ENCODE assay signal across 15 mouse cellular contexts in genomic region chr2:115884184-115884583, GRCm38 (mm10).
DNase-seq lines count a peak whose midpoint lies in the region; ATAC-seq and TF ChIP-seq lines count a peak whose summit lies in the region.
"Had no signal": no experiment of that assay in that cellular context is flagged by ENCODE, and none has a peak within 500 bp of the region (broad histone marks: within the 10 kb centered on the region; RNA-seq: fewer than 3 reads in every experiment).

No protein-coding gene starts in this region.

- no peaks in the 10 kb centered on the region for H3K27me3 ChIP-seq in midbrain, embryonic 13.5 days
- H3K27me3 ChIP-seq in midbrain, embryonic 10.5 days (ENCODE audit: low read depth, poor library complexity, severe bottlenecking), result no peaks in the 10 kb centered on the region
- no peaks in the 10 kb centered on the region for H3K27me3 ChIP-seq in forebrain, embryonic 14.5 days (replicated peaks; ENCODE audit: control insufficient read depth, insufficient read depth, low read length)
- H3K27me3 ChIP-seq in midbrain, embryonic 15.5 days (replicated peaks), result no peaks in the 10 kb centered on the region
- no peaks in the 10 kb centered on the region for H3K27me3 ChIP-seq in stomach, postnatal 0 days (ENCODE audit: control insufficient read depth, insufficient read depth, low read length)
- H3K27me3 ChIP-seq: heart, embryonic 15.5 days; stomach, embryonic 15.5 days had no signal

- no peaks in the 10 kb centered on the region for H3K36me3 ChIP-seq in midbrain, embryonic 13.5 days
- peaks cover 6% of the 10 kb centered on the region; the same call in 1 of the 2 replicates for H3K36me3 ChIP-seq in midbrain, embryonic 10.5 days
- peaks cover 13% of the 10 kb centered on the region for H3K36me3 ChIP-seq in forebrain, embryonic 14.5 days (ENCODE audit: control insufficient read depth, insufficient read depth, low read length)
- no peaks in the 10 kb centered on the region for H3K36me3 ChIP-seq in midbrain, embryonic 15.5 days (replicated peaks)
- no peaks in the 10 kb centered on the region for H3K36me3 ChIP-seq in stomach, postnatal 0 days (ENCODE audit: control insufficient read depth, insufficient read depth, low read length)
- H3K36me3 ChIP-seq: heart, embryonic 15.5 days; stomach, embryonic 15.5 days had no signal

- peak; percentile 80 for ATAC-seq in midbrain, embryonic 13.5 days
- ATAC-seq in forebrain, embryonic 14.5 days, result 0 out of 2 replicates have a peak, but pooled peaks have one; percentile 45
- ATAC-seq in midbrain, embryonic 15.5 days (replicated peaks), result peak; percentile 78
- no peak for ATAC-seq in stomach, postnatal 0 days (ENCODE audit: low FRiP score, low TSS enrichment)

- no peaks in the 10 kb centered on the region for H3K9me3 ChIP-seq in midbrain, embryonic 13.5 days
- no peaks in the 10 kb centered on the region for H3K9me3 ChIP-seq in midbrain, embryonic 10.5 days (replicated peaks)
- no peaks in the 10 kb centered on the region for H3K9me3 ChIP-seq in forebrain, embryonic 14.5 days (replicated peaks; ENCODE audit: control insufficient read depth, low read length)
- no peaks in the 10 kb centered on the region for H3K9me3 ChIP-seq in midbrain, embryonic 15.5 days
- no peaks in the 10 kb centered on the region for H3K9me3 ChIP-seq in stomach, postnatal 0 days (ENCODE audit: control insufficient read depth, low read length)
- H3K9me3 ChIP-seq: heart, embryonic 15.5 days; stomach, embryonic 15.5 days had no signal

- H3K4me2 ChIP-seq in midbrain, embryonic 13.5 days (replicated peaks), result 0 out of 2 replicates have a peak overlapping the region, but pooled peaks have one; percentile 2
- no peak overlapping the region for H3K4me2 ChIP-seq in forebrain, embryonic 14.5 days (ENCODE audit: low read length)
- peak overlapping the region; percentile 4; the same call in 1 of the 2 replicates for H3K4me2 ChIP-seq in midbrain, embryonic 15.5 days
- H3K4me2 ChIP-seq in stomach, postnatal 0 days (replicated peaks; ENCODE audit: low read depth), result no peak overlapping the region
- H3K4me2 ChIP-seq: heart, embryonic 15.5 days; stomach, embryonic 15.5 days had no signal

- no peak overlapping the region for H3K4me3 ChIP-seq in midbrain, embryonic 13.5 days (replicated peaks)
- H3K4me3 ChIP-seq in midbrain, embryonic 10.5 days, result no peak overlapping the region
- H3K4me3 ChIP-seq in forebrain, embryonic 14.5 days (ENCODE audit: low read depth, low read length), result no peak overlapping the region
- H3K4me3 ChIP-seq in midbrain, embryonic 15.5 days, result no peak overlapping the region
- no peak overlapping the region for H3K4me3 ChIP-seq in stomach, postnatal 0 days (ENCODE audit: low read depth, low read length)
- H3K4me3 ChIP-seq: gastrocnemius, adult 2 months; heart, adult 2 months; heart, embryonic 15.5 days; stomach, embryonic 15.5 days had no signal

- H3K27ac ChIP-seq in midbrain, embryonic 13.5 days, result peak overlapping the region; percentile 35; the same call in 1 of the 2 replicates
- no peak overlapping the region for H3K27ac ChIP-seq in midbrain, embryonic 10.5 days (replicated peaks)
- H3K27ac ChIP-seq in forebrain, embryonic 14.5 days (ENCODE audit: low read depth, low read length), result no peak overlapping the region
- peak overlapping the region; percentile 13; the same call in 1 of the 2 replicates for H3K27ac ChIP-seq in midbrain, embryonic 15.5 days
- no peak overlapping the region for H3K27ac ChIP-seq in stomach, postnatal 0 days (replicated peaks)
- H3K27ac ChIP-seq: gastrocnemius, adult 2 months; heart, adult 2 months; heart, embryonic 15.5 days; stomach, embryonic 15.5 days had no signal

- no peak for TF ChIP-seq EP300 in stomach, postnatal 0 days (optimal IDR thresholded peaks at IDR 0.05)

- no peak for DNase-seq in midbrain, embryonic 10.5 days (ENCODE audit: low spot score)
- DNase-seq in forebrain, embryonic 14.5 days (ENCODE audit: low spot score), result peak; percentile 68
- DNase-seq in retina, postnatal 1 day, result peak; percentile 45
- no peak for DNase-seq in stomach, postnatal 0 days (ENCODE audit: low spot score)
- no peak for DNase-seq in ovary, postnatal 10 days (ENCODE audit: low spot score)
- DNase-seq: adrenal gland, postnatal 36 days; cerebellum, postnatal 10 days; gastrocnemius, adult 2 months; heart, adult 2 months; kidney, adult 2 months; kidney, postnatal 4 days had no signal

- no peak for TF ChIP-seq CTCF in stomach, postnatal 0 days (IDR thresholded peaks at IDR 0.05; ENCODE audit: low read depth)

- WGBS in midbrain, embryonic 13.5 days, result 23% methylated on average over 9 of the region's 9 CpGs
- WGBS in midbrain, embryonic 10.5 days, result 65% methylated on average over 9 of the region's 9 CpGs
- 9% methylated on average over 9 of the region's 9 CpGs for WGBS in forebrain, embryonic 14.5 days
- WGBS in midbrain, embryonic 15.5 days, result 13% methylated on average over 9 of the region's 9 CpGs
- WGBS in stomach, postnatal 0 days, result 51% methylated on average over 9 of the region's 9 CpGs

- peaks cover 21% of the 10 kb centered on the region for H3K4me1 ChIP-seq in midbrain, embryonic 13.5 days (replicated peaks)
- H3K4me1 ChIP-seq in midbrain, embryonic 10.5 days, result peaks cover 22% of the 10 kb centered on the region
- peaks cover 8% of the 10 kb centered on the region for H3K4me1 ChIP-seq in forebrain, embryonic 14.5 days (ENCODE audit: control insufficient read depth, insufficient read depth, low read length)
- H3K4me1 ChIP-seq in midbrain, embryonic 15.5 days, result peaks cover 14% of the 10 kb centered on the region
- no peaks in the 10 kb centered on the region for H3K4me1 ChIP-seq in stomach, postnatal 0 days (replicated peaks; ENCODE audit: control insufficient read depth, insufficient read depth)
- H3K4me1 ChIP-seq: stomach, embryonic 15.5 days had no signal

- H3K9ac ChIP-seq in midbrain, embryonic 13.5 days (replicated peaks), result no peak overlapping the region
- H3K9ac ChIP-seq in forebrain, embryonic 14.5 days (ENCODE audit: low read length), result no peak overlapping the region
- no peak overlapping the region for H3K9ac ChIP-seq in midbrain, embryonic 15.5 days
- H3K9ac ChIP-seq in stomach, postnatal 0 days (ENCODE audit: low read length), result no peak overlapping the region
- H3K9ac ChIP-seq: heart, embryonic 15.5 days; stomach, embryonic 15.5 days had no signal

Comparison
In these comparisons a context has a peak if more than half of its experiments do, and no peak if none do; other contexts are left out.
1. H3K27ac ChIP-seq: peak in midbrain, embryonic 13.5 days (single experiment) and midbrain, embryonic 15.5 days (single experiment); none in midbrain, embryonic 10.5 days (single experiment), forebrain, embryonic 14.5 days (single experiment) and stomach, postnatal 0 days (single experiment).
2. H3K4me2 ChIP-seq: peak in midbrain, embryonic 13.5 days (single experiment) and midbrain, embryonic 15.5 days (single experiment); none in forebrain, embryonic 14.5 days (single experiment) and stomach, postnatal 0 days (single experiment).
3. DNase-seq: peak in forebrain, embryonic 14.5 days (single experiment) and retina, postnatal 1 day (single experiment); none in midbrain, embryonic 10.5 days (single experiment), stomach, postnatal 0 days (single experiment) and ovary, postnatal 10 days (single experiment).